Mouse (Mus musculus) midbrain, embryonic 16.5 days (tissue): Measurements from ENCODE around the gene Stk32b. TPM values are rescaled to one million over a fixed set of nuclear protein-coding genes. Genes with fewer than 3 reads are reported as not detected.

ENCODE experiments used
- ATAC-seq: fragments of 200-750 bp; cut with Nextera tagmentation; 2 replicates; pipeline ENCODE4 v1.8.0; 2017; ENCODE audit warnings: moderate TSS enrichment
- H3K27ac ChIP-seq: fragments of 300-500 bp; sonication (generic); 2 replicates; pipeline ENCODE4 v1.5.1; 2014; ENCODE audit warnings: mild to moderate bottlenecking, low read length, mixed read lengths
- H3K27me3 ChIP-seq: fragments of 300-500 bp; sonication (generic); 2 replicates; pipeline ENCODE4 v1.6.1; 2014; ENCODE audit warnings: low read depth, low read length, mixed read lengths; ENCODE audit not compliant: control insufficient read depth, insufficient read depth
- H3K36me3 ChIP-seq: fragments of 300-500 bp; sonication (generic); 2 replicates; pipeline ENCODE4 v1.6.1; 2014; ENCODE audit warnings: mild to moderate bottlenecking, low read length, moderate library complexity, mixed read lengths; ENCODE audit not compliant: control insufficient read depth, insufficient read depth
- H3K4me1 ChIP-seq: fragments of 300-500 bp; sonication (generic); 2 replicates; pipeline ENCODE4 v1.6.1; 2014; ENCODE audit warnings: mild to moderate bottlenecking, low read length, mixed read lengths; ENCODE audit not compliant: control insufficient read depth, insufficient read depth
- H3K4me2 ChIP-seq: fragments of 300-500 bp; sonication (generic); 2 replicates; pipeline ENCODE4 v1.6.1; 2014; ENCODE audit warnings: mild to moderate bottlenecking, low read length, mixed read lengths
- H3K4me3 ChIP-seq: fragments of 300-500 bp; sonication (generic); 2 replicates; pipeline ENCODE4 v1.5.1; 2014; ENCODE audit warnings: low read depth, mild to moderate bottlenecking, low read length, moderate library complexity, mixed read lengths
- H3K9ac ChIP-seq: fragments of 300-500 bp; sonication (generic); 2 replicates; pipeline ENCODE4 v1.6.1; 2014; ENCODE audit warnings: low read depth, low read length, mixed read lengths
- H3K9me3 ChIP-seq: fragments of 300-500 bp; sonication (generic); replicated peaks from 2 replicates; pipeline ENCODE4 v1.6.1; 2014; ENCODE audit warnings: mild to moderate bottlenecking, low read length, mixed read lengths; ENCODE audit not compliant: control insufficient read depth, poor library complexity, severe bottlenecking
- WGBS: fragments of 180-500 bp; shearing (Covaris S2); extraction: QIAGEN DNeasy Blood & Tissue Kit; methylation state at CpG from one replicate; pipeline ENCODE4 v1.1.7; 2014; 5-methylcytosine and 5-hydroxymethylcytosine counted together
- polyA plus RNA-seq: library from polyadenylated mRNA; unstranded; fragments of >200 nt; fragmentation: Nextera tagmentation; extraction: Ambion mirVana; gene quantifications from 2 replicates; pipeline ENCODE4 v1.2.1, GENCODE M21; 2015

Gene Stk32b
- polyA plus RNA-seq, 1 experiment from 2014 or later: 34.7 TPM

DNA sequence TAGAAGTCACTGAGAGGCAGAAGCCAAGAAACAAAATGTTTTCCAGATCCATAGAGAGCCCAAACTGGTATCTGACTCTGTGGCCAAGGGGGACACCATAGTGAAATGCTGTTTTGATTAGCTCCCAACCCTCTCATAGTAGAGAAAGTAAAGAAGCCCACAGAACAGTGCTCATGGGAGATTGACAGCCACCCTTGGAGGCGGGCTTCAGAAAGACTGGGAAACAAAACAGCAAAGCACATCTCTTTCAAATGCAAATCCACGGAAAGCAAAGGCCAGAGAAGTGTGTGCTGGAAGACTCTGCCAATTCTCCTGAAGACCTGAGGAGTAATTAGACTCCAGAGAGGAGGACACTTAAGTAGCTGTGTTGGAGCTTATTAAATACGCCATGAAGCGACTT lies 21.2 kb downstream of the Stk32b start:
- H3K4me2 ChIP-seq: no peak overlapping the region
- no peak overlapping the region for H3K9ac ChIP-seq
- no peaks in the 10 kb centered on the region for H3K27me3 ChIP-seq
- peaks cover 7% of the 10 kb centered on the region; the same call in 1 of the 2 replicates for H3K4me1 ChIP-seq
- 15% methylated on average over 4 of the region's 4 CpGs for WGBS
- no peak overlapping the region for H3K4me3 ChIP-seq
- no peak overlapping the region for H3K27ac ChIP-seq
- H3K36me3 ChIP-seq: no peaks in the 10 kb centered on the region
- peak; percentile 37; the same call in 1 of the 2 replicates for ATAC-seq
- H3K9me3 ChIP-seq: no peaks in the 10 kb centered on the region; the same call in 1 of the 2 replicates

DNA sequence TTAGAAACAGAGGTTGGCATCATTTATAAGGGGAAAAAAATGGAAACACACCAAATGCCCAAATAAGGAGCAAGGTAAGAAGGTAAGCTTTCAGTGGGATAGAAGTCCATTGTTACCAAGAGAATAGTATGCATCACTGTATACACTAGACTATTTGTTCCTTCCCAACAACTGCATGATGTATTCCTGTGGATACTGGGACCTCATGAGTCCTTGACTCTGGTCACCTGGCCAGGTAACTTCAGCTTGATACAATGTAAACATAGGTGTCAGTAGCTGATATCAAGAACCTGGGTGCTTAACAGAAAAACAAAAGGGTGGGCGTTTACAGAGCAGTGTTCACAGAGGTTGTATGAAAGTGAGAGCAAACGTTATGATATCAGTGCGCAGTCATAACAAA lies 24.2 kb downstream of the Stk32b start:
- no peak for ATAC-seq
- H3K27me3 ChIP-seq: no peaks in the 10 kb centered on the region
- no peak overlapping the region for H3K9ac ChIP-seq
- H3K4me2 ChIP-seq: no peak overlapping the region
- peaks cover 5% of the 10 kb centered on the region; the same call in 1 of the 2 replicates for H3K4me1 ChIP-seq
- H3K4me3 ChIP-seq: no peak overlapping the region
- H3K27ac ChIP-seq: no peak overlapping the region
- 91% methylated on average over 3 of the region's 3 CpGs for WGBS
- no peaks in the 10 kb centered on the region; the same call in 1 of the 2 replicates for H3K9me3 ChIP-seq
- H3K36me3 ChIP-seq: no peaks in the 10 kb centered on the region

DNA sequence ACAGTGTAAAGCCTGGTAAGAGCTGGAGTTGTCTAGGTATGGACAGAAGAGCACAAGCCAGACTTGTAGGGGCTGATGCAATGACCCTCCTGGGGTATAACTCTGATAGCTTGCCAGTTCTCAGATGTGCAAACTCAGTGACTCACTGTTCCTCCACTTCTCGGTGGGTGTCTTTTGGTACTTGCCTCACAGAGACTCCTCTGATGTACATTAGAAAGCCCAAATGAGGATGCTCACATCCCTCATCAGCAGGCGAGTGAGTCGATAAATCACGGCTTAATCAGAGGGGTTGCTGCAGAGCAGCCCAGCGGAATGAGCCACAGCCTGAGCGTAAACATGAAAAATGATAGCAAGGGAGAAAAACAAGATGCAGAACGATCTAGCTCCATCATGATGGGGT lies 46.2 kb downstream of the Stk32b start:
- Histone ChIP-seq H3K27me3 (no peaks in the 10 kb centered on the region), H3K9ac (no peak overlapping the region), H3K4me3 (no peak overlapping the region), H3K27ac (no peak overlapping the region), H3K4me2 (no peak overlapping the region), H3K9me3 (no peaks in the 10 kb centered on the region), H3K4me1 (no peaks in the 10 kb centered on the region), H3K36me3 (no peaks in the 10 kb centered on the region)
- 89% methylated on average over 7 of the region's 7 CpGs for WGBS
- ATAC-seq: no peak

- Histone ChIP-seq H3K27me3 (no peaks in the 10 kb centered on the region), H3K27ac (no peak overlapping the region), H3K4me2 (no peak overlapping the region), H3K4me3 (no peak overlapping the region), H3K9ac (no peak overlapping the region), H3K36me3 (no peaks in the 10 kb centered on the region), H3K9me3 (no peaks in the 10 kb centered on the region), H3K4me1 (no peaks in the 10 kb centered on the region)
- 67% methylated on average over 3 of the region's 3 CpGs for WGBS
- ATAC-seq: peak; percentile 51
These were observed 52.0 kb downstream of the Stk32b start for GRCm38 (mm10) chr5:37664962-37665361.

- H3K9ac ChIP-seq: no peak overlapping the region
- no peak overlapping the region for H3K27ac ChIP-seq
- no peaks in the 10 kb centered on the region for H3K36me3 ChIP-seq
- no peaks in the 10 kb centered on the region for H3K27me3 ChIP-seq
- H3K4me2 ChIP-seq: no peak overlapping the region
- ATAC-seq: no peak
- no peaks in the 10 kb centered on the region for H3K9me3 ChIP-seq
- 55% methylated on average over 4 of the region's 4 CpGs for WGBS
- H3K4me1 ChIP-seq: no peaks in the 10 kb centered on the region
- H3K4me3 ChIP-seq: no peak overlapping the region
These were observed 57.8 kb downstream of the Stk32b start for GRCm38 (mm10) chr5:37659177-37659576.

DNA sequence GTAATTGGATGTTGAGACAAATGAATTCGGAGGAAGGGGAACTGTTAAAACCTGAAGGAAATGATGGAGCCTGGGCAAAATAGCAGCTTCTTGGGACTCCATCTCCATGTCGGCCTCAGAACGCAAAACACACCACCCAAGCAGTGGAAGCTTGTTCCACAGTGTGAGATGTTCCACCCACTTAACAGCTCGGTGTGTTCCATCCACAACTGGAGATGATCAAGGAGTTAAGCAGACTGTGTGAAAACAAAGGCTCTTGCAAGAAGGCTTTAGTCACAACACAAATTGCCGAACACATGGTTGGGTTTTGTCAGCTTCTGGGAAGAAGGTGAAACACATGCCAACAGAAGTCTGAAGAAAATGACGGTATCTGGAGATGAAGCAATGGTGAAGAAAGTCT lies 59.2 kb downstream of the Stk32b start:
- Histone ChIP-seq H3K27ac (no peak overlapping the region), H3K36me3 (no peaks in the 10 kb centered on the region), H3K9me3 (0 out of 2 replicates have a peak, but pooled peaks cover 2% of the 10 kb centered on the region), H3K27me3 (no peaks in the 10 kb centered on the region), H3K4me2 (no peak overlapping the region), H3K9ac (no peak overlapping the region), H3K4me3 (no peak overlapping the region), H3K4me1 (no peaks in the 10 kb centered on the region)
- no peak for ATAC-seq
- 83% methylated on average over 6 of the region's 6 CpGs for WGBS

DNA sequence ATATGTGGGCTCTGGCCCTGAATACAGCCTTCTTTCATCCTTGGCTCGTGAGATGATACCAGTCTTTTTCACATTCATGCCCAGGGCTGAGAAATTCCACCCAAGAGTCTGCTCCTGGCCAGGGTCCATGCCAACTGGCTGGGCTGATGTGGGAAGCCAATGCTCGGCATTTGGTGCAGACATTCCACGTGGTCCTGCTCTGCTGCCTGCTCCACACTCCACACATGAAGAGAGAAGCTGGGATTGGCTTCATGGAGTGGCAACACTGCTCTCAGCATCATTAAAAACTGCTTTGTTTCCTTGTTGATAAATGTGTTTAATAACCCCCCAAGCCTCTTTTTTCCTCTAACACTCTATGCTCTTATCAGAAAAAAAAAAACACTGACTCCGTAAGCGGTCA lies 61.8 kb downstream of the Stk32b start:
- Histone ChIP-seq H3K27me3 (no peaks in the 10 kb centered on the region), H3K9ac (no peak overlapping the region), H3K9me3 (0 out of 2 replicates have a peak, but pooled peaks cover 2% of the 10 kb centered on the region), H3K36me3 (no peaks in the 10 kb centered on the region), H3K4me3 (no peak overlapping the region), H3K27ac (no peak overlapping the region), H3K4me2 (no peak overlapping the region), H3K4me1 (peaks cover 9% of the 10 kb centered on the region)
- ATAC-seq: no peak
- 69% methylated on average over 5 of the region's 5 CpGs for WGBS

DNA sequence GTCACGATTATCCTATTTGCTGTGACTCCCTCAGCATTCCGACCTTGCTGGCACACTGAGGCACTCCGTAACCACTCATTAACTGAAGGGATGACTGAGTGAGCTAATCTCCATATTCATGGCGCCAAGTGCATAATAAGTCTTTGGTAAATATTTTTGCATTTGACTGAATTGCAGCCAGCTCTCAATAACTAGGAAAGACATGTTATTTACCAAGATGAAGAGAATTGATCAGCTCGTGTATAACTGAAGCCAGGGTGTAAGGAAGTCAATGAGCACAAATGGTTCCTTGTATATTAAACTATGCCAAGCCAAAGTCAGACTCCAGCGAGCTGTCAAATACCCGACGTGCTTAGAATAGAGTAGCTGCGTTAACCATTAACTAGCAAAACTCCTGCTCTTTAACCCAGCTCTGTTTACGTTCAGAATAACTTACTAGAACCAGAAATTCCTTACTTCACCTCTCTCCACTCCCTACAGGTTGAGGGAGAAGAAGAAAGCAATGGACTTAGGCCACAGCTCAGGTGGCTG lies 66.2 kb downstream of the Stk32b start:
- H3K4me2 ChIP-seq: no peak overlapping the region
- peaks cover 11% of the 10 kb centered on the region for H3K4me1 ChIP-seq
- H3K27me3 ChIP-seq: no peaks in the 10 kb centered on the region
- H3K9ac ChIP-seq: no peak overlapping the region
- WGBS: 50% methylated on average over 10 of the region's 10 CpGs
- no peak for ATAC-seq
- H3K9me3 ChIP-seq: 0 out of 2 replicates have a peak, but pooled peaks cover 2% of the 10 kb centered on the region
- no peak overlapping the region for H3K27ac ChIP-seq
- no peaks in the 10 kb centered on the region for H3K36me3 ChIP-seq
- H3K4me3 ChIP-seq: no peak overlapping the region

GRCm38 (mm10) chr5:37650089-37650601 lies 66.8 kb downstream of the Stk32b start:
- Histone ChIP-seq H3K9ac (no peak overlapping the region), H3K27ac (no peak overlapping the region), H3K4me2 (no peak overlapping the region), H3K27me3 (no peaks in the 10 kb centered on the region), H3K9me3 (0 out of 2 replicates have a peak, but pooled peaks cover 2% of the 10 kb centered on the region), H3K4me3 (no peak overlapping the region), H3K4me1 (peaks cover 11% of the 10 kb centered on the region), H3K36me3 (no peaks in the 10 kb centered on the region)
- WGBS: 82% methylated on average over 1 of the region's 1 CpGs
- ATAC-seq: no peak
